Mouse (Mus musculus): ENCODE results near the gene Lcp1. TPM values are rescaled to one million over a fixed set of nuclear protein-coding genes. Genes with fewer than 3 reads are reported as not detected.

The Lcp1 gene
- 933 TPM for polyA plus RNA-seq (2017; shearing (Covaris generic))

DNA sequence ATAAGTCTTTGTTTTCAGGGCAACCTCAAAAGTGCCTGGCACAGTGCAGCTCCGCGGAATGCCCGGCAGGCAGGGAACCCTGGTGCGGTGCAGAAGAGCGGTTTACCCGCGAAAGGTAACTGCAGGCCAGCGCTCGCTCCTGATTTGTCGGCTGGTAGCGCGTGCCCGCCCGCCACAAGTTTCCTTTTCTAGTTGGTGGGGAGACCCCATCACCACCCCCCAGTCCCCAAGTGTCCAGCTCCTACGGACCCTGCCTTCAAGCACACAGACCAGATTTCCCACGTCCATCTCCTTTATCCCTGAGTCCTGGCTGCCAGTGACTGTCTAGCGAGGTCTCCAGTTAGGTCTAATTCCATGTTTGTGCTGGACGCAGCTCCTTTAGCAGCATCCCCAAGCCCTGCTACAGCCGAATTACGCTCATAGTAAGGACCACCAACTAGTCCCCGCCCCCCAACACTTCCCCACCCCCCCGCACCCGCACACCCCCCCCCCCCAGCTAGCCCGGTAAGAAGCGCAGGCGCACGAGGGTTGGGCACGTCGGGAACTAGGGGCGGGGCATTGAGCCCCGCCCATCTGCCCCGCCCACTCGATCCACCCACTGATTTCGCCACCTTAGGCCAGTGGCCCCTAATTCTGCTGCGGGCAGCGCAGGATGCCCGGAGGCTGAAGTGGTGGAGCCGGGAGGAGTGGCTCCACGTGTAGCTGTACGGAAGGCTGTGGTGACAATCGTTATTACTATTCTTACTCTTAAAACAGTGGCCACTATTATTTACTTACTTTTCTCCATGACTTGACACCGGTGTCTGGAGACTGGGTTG lies at the start of gene Lcp1, which contains the start of gene Lrrc63:
Lcp1 (plus strand) TSS at position 601 of the 818 bp plus-strand sequence.
Lrrc63 (minus strand) TSS at position 381 of the 818 bp plus-strand sequence.

DNA sequence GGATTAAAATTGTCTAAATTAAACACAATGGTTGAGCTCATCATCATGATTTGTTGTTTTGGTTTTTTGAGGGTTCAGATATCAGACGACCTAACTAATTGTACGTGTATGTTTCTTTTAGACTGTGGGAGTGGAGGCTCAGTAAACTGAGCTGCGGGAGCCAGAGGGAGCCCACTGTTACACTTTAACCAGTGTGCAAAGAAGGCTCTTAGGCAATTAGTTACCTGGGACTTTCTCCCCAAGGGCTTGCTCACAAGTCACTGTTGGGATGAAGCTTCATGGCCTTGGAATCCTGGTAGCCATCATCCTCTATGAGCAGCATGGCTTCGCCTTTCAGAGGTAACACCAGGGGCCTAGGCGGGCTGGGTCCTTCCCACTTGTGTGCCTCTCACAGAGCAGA lies 111.2 kb downstream of the Lcp1 start, which contains the start of gene Cpb2:
Cpb2 (plus strand) TSS at position 201 of the 400 bp plus-strand sequence.

Other genes with a start within 250 kb of the Lcp1 start
- 66.3 TPM for gene Lrch1, start 183.2 kb upstream of the Lcp1 start, polyA plus RNA-seq (2017; shearing (Covaris generic))
- gene Rubcnl, start 115.1 kb upstream of the Lcp1 start, polyA plus RNA-seq (2017; shearing (Covaris generic)) = 0.32 TPM
- not detected for gene Lrrc63, start 220 bp upstream of the Lcp1 start, polyA plus RNA-seq (2017; shearing (Covaris generic))
- not detected for gene Cpb2, start 111.2 kb downstream of the Lcp1 start, polyA plus RNA-seq (2017; shearing (Covaris generic))
- gene Zc3h13, start 153.3 kb downstream of the Lcp1 start, polyA plus RNA-seq (2017; shearing (Covaris generic)) = 43.5 TPM

All from effector memory CD4-positive, alpha-beta T cell, adult 5 months (primary cell).